Mouse (Mus musculus): Measurements from ENCODE around the gene Ppara. TPM values are rescaled to one million over a fixed set of nuclear protein-coding genes. Genes with fewer than 3 reads are reported as not detected.
"Not testable (repeated sequence)": the region's sequence is repeated elsewhere in the genome, so short reads cannot be mapped to it uniquely, and the experiment has no call there.

Gene Ppara
- total RNA-seq, 1 experiment from 2014 or later: not detected

- no peak for ATAC-seq (replicated peaks; ENCODE audit: low read depth, poor library complexity, severe bottlenecking)
Measured at GRCm38 (mm10) chr15:85749141-85749540, 14.4 kb downstream of the Ppara start.

DNA sequence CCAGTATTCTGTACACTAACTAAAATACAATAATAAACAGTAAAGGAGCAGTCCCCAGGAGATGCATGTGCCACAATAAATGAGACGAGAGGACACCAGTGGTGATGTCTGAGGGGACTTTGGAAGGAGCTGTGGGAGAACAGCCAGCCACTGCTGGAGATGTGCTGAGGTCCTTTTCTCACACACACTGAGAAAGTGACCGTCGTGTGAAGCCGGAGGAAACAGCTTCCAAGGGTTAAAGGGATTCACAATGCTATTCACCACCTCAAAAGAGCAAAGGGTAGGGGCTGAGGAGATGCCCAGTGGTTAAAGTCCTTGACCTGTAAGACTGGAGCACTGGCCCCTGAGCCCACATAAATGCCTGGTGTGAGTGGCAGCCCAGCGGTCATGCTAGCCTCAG, 15.3 kb downstream of the Ppara start:
- no peak for ATAC-seq (replicated peaks; ENCODE audit: low read depth, poor library complexity, severe bottlenecking)

- no peak for ATAC-seq (replicated peaks; ENCODE audit: low read depth, poor library complexity, severe bottlenecking)
Measured at GRCm38 (mm10) chr15:85752655-85753054, 17.9 kb downstream of the Ppara start.

GRCm38 (mm10) chr15:85754033-85754650, 19.4 kb downstream of the Ppara start:
- ATAC-seq (replicated peaks; ENCODE audit: low read depth, poor library complexity, severe bottlenecking): no peak

DNA sequence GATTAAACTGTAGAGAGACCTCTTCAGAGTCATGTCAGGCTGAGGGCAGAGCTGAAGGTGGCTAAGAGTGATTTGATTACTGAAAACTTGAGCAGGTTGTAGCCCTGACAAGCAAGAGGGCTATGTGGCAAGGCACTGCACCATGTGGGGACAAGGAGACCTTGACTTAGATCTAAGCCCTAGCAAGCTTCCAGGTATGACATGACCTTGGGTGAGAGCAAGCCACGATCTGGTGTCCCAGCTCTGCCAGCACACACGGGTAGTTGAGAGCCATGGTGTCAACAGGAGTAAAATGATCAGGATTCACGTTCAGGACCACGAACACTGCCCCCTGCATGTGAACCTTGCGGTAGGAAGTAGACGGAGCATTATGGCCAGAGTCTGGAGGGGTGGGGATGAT, 20.4 kb downstream of the Ppara start:
- no peak for ATAC-seq (replicated peaks; ENCODE audit: low read depth, poor library complexity, severe bottlenecking)

GRCm38 (mm10) chr15:85756611-85757010, 21.8 kb downstream of the Ppara start:
- no peak for ATAC-seq (replicated peaks; ENCODE audit: low read depth, poor library complexity, severe bottlenecking)

DNA sequence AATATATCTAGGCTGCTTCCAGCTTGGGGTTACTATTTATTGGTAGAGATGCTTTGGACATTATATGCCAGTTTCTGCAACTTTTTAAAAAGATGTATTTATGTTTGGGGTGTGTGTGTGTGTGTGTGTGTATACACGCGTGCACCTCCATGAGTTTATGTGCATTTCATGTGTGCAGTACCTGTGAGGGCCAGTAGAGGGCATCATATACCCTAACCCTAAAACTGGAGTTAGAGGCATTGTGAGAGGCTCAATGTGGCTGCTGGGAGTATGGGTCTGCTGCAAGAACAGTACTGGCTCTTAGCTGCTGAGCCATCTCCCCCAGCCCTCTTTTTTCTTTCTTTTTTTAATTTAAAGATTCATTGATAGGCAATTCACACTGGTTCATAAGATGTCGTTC, 23.0 kb downstream of the Ppara start:
- ATAC-seq (replicated peaks; ENCODE audit: low read depth, poor library complexity, severe bottlenecking): no peak

DNA sequence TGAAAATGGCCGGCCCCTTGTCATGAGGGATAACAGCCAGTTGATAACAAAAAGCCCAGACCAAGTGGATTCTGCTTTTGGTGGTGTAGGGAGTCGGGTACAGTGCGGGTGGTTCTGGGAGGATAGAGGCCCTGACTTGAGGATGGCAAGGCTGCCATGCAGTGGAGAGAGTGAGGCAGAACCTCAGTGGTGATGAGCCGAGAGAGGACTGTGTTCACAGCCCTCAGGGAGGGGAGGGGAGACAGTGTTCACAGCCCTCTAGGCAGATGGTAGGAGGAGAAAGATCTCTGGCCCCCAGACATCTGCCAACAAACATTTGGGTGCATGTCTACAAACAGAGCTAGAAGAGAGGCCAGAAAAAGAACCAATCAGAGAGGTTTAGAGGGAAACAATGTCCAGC, 28.0 kb downstream of the Ppara start:
- no peak for ATAC-seq (replicated peaks; ENCODE audit: low read depth, poor library complexity, severe bottlenecking)

GRCm38 (mm10) chr15:85765022-85765421, 30.2 kb downstream of the Ppara start:
- ATAC-seq (replicated peaks; ENCODE audit: low read depth, poor library complexity, severe bottlenecking): no peak

- no peak for ATAC-seq (replicated peaks; ENCODE audit: low read depth, poor library complexity, severe bottlenecking)
Measured at GRCm38 (mm10) chr15:85766677-85767076, 31.9 kb downstream of the Ppara start.

DNA sequence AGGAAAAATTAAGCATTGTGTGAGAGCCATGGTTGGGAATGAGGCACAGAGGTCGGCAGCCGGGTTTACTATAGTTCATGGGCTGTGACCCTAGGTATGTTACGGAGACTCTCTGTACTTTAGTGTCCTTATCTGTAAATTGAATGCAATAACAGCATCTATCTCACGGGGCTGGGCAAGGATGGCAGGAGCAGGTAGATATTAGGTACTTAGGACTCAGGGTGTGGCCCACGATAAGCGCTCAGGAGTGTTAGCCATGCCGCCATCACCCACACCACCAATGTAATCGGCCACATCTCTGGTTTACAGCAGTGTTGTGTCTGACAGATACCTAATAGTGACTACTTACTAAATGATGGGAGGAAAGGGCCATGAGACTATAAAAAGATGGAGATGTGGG, 34.2 kb downstream of the Ppara start:
- ATAC-seq (replicated peaks; ENCODE audit: low read depth, poor library complexity, severe bottlenecking): no peak

- ATAC-seq (replicated peaks; ENCODE audit: low read depth, poor library complexity, severe bottlenecking): no peak
Measured at GRCm38 (mm10) chr15:85771306-85772121, 36.7 kb downstream of the Ppara start.

- no peak for ATAC-seq (replicated peaks; ENCODE audit: low read depth, poor library complexity, severe bottlenecking)
Measured at GRCm38 (mm10) chr15:85772146-85772740, 37.5 kb downstream of the Ppara start.

- ATAC-seq (replicated peaks; ENCODE audit: low read depth, poor library complexity, severe bottlenecking): no peak
Measured at GRCm38 (mm10) chr15:85774419-85774818, 39.6 kb downstream of the Ppara start.

- ATAC-seq (replicated peaks; ENCODE audit: low read depth, poor library complexity, severe bottlenecking): no peak
Measured at GRCm38 (mm10) chr15:85775001-85775400, 40.2 kb downstream of the Ppara start.

- ATAC-seq (replicated peaks; ENCODE audit: low read depth, poor library complexity, severe bottlenecking): peak; percentile 47
Measured at GRCm38 (mm10) chr15:85776241-85776640, 41.5 kb downstream of the Ppara start.

DNA sequence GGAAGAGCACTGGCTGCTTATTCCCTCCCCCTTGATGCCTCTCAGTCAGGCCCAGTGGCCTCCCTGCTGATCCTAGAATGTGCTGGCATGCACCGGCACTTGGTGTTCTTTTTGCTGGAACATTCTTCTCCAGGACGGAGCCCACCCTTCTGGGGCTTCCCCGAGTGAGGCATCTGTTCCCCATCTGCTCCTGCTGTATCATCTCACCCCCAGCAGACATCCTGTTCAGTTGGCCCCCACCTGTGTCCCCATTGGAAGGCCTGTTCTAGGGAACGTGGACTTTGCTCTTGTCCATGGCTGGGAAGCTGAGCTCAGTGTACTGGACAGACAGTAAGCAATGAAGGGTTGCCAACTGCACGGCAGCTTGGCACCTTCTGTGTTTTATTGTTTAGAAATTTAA, 42.0 kb downstream of the Ppara start:
- no peak for ATAC-seq (replicated peaks; ENCODE audit: low read depth, poor library complexity, severe bottlenecking)

DNA sequence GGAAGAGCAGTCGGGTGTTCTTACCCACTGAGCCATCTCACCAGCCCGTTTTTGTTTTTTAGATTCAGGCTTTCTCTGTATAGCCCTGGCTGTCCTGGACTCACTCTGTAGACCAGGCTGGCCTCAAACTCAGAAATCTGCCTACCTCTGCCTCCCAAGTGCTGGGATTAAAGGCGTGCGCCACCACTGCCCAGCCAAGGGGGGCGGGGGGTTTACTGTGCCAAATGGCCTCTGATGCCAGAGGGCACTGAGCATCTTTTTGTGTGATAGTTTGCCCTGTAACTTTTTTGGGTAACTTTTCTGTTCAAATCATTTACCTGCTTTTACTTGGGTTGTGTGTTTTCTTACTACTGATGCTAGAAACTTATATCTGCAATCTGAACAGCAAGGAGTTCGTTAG, 44.1 kb downstream of the Ppara start:
- ATAC-seq (replicated peaks; ENCODE audit: low read depth, poor library complexity, severe bottlenecking): not testable (repeated sequence)

GRCm38 (mm10) chr15:85783146-85783545, 48.4 kb downstream of the Ppara start:
- no peak for ATAC-seq (replicated peaks; ENCODE audit: low read depth, poor library complexity, severe bottlenecking)

- ATAC-seq (replicated peaks; ENCODE audit: low read depth, poor library complexity, severe bottlenecking): no peak
Measured at GRCm38 (mm10) chr15:85784341-85784740, 49.6 kb downstream of the Ppara start.

DNA sequence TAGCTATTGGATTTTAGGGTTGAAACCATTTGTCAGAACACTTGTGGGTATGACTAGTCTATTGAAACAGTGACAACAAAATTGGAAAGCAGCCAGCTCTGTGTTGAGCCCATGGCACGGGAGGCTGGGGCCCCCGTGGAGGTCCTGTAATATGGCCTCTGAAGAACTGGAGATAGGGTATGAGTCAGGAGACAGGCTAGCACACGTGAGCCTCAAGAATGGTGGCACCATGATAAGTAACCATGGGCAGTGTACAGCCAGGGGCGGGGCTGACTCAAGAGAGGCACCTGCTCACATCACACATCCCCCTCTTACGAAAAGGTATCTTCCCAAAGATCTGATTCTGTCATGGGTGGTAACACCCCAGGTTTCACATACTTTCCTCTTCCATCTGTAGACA, 51.9 kb downstream of the Ppara start:
- ATAC-seq (replicated peaks; ENCODE audit: low read depth, poor library complexity, severe bottlenecking): no peak
